Mouse (Mus musculus) cerebellum, adult 8-10 months (tissue): ENCODE measurements around the gene Bach2.

Experiments used
- DNase-seq: peaks from one replicate; pipeline ENCODE4 v3.0.0; 2022

The Bach2 gene

DNA sequence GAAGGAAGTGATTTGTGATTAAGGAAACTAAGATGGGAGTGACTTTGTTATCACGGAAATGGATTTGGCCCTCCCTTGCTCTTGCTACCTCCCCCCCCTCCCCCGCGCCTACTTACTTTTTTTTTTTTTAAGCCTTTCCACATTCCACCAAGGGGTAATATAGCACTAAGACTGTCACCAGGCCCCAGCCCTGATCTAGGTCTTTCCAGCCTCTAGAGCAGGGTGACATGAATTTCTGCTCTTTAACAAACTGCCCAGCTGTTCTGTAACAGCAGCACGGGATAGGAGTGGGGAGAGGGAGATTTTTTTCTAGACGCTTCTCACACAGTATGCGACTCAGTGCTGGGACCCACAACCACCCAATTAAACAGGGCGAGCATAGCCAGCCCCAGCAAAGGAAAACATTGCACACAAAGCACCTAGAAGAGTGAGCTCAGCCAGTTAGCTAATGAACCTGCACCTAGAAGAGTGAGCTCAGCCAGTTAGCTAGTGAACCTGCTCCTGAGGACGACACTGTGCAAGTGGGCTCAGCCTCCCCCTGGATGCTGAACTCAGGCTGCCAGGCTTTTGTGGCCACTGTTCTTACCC lies 10.5 kb upstream of the Bach2 start:
- DNase-seq, result no peak

DNA sequence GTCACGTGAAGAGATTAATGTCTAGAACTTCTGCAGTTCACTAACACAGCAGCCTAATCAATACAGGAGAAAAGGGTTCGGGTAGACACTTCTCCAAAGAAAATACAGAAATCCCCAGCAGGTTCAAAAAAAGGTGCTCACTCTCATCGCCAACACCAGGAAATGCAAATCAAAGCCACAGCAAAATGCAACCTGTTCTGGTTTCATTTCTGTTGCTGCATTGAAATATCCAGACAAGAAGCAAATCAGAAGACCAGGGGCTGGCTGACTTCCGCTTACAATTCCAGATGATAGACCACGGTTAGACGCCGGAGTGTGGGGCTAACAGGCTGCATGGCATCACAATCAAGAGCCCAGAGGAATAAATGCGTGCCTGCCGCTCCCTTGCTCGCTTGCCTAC lies 9.3 kb upstream of the Bach2 start:
- no peak for DNase-seq

GRCm38 (mm10) chr4:32231258-32232055 lies 7.1 kb upstream of the Bach2 start:
- DNase-seq, result no peak

GRCm38 (mm10) chr4:32235920-32236705 lies 2.5 kb upstream of the Bach2 start:
- no peak for DNase-seq

DNA sequence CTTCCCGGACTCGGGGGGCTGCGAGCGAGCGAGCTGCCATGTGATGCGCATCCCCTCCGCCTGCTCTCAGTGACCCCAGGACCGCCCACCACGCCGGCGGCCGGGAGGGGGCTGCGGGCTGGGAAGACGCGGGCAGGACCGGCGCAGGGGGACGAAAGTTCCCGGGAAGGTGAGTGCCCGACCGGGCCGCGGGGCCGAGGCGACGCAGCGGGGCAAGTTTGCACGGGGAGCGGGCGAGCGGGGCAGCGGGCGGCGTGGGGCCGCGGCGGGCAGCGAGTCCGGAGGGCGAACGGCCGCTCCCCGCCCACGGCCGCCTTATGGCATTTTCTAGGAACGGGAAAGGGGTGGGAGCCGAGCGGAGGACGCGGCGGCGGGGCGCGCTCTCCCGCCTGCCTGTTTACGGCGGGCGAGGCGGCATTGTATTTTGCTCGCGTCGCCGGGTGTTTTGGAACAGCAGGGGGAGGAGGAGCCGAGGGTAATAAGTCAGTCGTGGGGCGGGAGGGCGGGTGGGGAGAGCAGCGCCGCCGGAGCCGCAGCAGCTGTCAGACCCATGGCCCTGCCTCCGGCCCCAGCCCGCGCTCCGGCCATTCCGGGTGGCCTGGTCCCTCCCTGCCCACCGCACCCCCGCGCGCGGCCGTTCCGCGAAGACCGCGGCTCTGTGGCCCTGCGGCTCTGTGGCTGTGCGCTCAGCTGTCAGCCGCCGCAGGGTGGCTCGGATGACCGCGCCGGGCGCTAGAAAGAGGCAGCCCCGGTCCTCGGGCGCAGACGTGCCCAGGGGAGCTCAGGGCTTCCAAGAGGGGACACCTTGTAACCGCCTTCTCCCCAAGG lies 531 bp downstream of the Bach2 start:
- peak; percentile 70 for DNase-seq

DNA sequence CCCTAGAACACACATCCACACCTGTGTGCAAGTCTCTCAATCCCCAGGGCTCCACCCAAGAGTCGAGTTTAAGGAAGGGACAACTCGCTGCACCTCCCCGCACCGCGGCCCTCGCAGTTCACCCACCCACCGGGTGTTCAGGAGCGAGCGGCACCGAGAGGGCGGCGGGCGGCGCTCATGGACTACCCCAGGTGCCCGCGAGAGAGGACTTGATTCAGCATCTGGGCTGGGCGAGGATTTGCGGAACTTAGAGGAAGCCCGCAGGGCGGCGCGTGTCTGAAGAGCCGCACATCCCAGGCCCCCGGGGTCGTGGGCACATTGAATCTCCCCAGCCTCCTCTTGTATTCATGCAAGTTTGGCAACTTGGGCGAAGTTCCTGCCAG lies 1.1 kb downstream of the Bach2 start:
- no peak for DNase-seq

DNA sequence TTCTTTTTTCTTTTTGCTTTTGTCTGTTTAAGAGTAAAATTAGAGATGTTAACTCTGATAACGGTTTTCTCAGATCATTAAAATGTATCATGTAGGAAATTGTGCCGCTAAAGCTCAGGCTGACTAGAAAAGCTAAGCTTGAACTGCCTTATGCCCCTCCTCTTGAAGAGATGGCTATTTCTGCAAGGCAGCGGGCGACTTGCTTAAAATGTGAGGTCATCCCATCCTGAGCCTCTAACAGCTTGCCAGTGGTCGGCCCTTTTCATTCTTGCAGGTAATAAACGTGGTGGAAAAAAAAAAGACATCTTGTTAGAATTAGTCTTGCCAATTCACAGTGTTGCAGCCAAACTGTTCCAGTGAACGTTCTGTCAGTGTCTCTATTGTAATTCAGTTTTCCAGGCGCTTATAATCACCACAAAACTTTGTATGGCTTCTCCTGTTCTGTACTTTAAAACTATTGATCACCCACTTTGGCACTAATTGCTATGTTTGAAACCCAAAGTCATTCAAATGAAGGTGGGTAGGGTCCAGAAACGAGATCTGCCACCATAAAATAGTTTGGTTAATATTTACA lies 1.9 kb downstream of the Bach2 start:
- no peak for DNase-seq

- DNase-seq, result peak; percentile 28
Observed at GRCm38 (mm10) chr4:32241351-32241980, 2.9 kb downstream of the Bach2 start.

GRCm38 (mm10) chr4:32242122-32242615 lies 3.6 kb downstream of the Bach2 start:
- DNase-seq, result no peak

DNA sequence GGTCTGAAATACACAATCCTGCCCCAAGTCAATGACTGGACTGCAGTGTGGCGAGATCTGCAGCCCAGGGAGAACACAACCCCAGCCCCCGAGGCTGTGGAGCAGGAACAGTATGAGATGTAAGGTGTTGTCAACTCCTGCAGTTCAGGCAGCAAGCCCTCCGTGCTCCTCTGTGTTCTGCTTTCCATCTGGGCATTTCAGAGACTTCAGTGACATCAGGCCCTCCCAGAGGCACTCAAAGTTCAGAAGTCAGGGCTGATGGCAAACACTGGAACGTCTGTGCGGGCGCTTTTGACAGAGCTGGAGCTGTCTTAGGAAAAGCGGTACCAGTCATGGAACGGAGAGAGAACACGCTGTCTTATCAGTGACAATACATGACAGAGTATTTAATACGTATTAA lies 4.9 kb downstream of the Bach2 start:
- DNase-seq, result no peak

DNA sequence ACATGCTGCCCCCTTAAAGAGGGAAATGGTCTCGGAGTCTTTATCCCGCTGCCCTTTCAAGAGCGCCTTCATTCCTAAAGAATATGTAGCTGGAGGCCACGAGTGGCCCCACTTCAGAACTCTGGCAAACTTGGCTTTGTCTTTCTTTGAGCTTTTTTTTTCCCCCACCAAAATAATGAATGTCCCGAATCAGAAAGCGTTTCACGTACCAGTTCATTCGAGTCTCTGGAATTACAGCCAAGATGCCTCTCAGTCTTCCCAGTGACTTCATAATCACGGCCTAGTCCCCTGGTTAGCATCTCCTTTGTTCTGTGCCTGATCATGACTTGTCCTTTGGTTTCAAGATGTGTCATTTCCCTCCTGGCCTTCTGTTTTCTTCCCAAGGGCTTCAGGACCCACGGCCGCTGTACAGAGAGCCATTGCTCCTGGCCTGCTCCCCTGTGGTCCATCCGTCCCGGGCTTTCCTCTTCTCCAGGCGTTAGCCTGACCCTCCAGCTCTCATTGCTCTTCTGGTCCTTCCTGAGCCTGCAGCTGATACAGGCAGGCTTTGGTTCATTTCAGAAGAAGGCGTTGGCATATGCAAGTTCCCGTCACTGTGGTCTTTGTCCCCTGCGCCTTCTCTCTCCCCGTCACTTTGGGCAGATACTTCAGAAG lies 5.6 kb downstream of the Bach2 start:
- no peak for DNase-seq

- no peak for DNase-seq
Observed at GRCm38 (mm10) chr4:32245586-32245985, 7.0 kb downstream of the Bach2 start.

DNA sequence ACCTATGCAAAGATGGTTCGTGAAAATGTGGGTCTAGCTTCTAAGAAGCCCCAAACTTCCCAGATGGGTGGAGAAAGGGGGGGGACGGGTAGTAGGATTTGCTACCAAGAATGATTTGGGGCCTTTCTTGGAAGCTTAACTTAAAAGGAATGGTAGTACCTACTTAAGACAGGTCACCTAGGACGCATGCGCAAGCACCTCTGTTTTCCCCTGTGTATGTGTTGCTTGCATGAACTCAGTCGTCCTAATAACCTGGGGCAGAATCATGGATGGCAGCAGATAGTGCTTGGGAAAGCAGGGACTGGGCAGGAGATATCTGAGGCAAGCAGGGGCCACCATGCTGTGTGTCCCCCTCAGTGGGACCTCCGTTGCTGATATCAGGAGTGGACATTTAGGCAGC lies 7.4 kb downstream of the Bach2 start:
- no peak for DNase-seq

- no peak for DNase-seq
Observed at GRCm38 (mm10) chr4:32246801-32247200, 8.2 kb downstream of the Bach2 start.

GRCm38 (mm10) chr4:32247463-32248113 lies 9.0 kb downstream of the Bach2 start:
- no peak for DNase-seq

DNA sequence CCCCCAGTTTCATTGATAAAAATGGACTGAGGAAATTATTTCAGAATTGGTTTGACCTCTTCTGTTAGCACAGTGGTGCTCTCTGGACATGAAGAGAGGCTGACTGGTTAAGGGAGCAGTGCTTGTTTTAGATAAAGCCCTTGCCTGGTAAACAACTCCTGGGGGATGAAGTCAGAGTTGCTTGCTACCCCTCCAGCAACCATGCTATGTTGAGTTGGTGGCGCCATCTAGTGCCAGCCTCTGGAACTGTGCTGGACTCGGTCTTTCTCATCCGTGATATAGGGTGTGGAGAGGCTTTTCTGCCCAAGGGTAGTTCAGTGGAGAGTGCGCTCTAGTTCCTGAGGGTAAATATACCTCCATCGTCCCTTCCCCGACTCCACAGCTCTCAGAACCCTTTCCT lies 9.6 kb downstream of the Bach2 start:
- peak; percentile 72 for DNase-seq

DNA sequence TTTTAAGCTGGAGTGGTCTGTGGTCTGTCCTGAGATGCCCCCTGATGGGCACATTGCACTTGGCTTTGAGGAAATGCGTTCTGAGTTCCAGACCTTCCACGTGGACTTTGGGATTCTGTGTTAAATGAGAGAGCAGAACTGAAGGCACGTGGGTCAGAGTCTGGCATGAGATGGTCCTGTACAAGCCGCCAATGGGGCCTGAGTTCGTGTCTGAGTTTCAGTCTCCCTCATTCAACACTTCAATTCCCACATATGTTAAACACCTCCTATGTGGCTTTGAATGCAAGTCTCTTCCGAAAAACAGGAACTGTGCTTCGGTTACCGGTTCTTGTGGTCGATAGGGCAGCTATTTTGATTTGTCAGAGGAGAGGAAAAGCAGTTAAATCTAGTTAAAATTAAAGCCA lies 10.4 kb downstream of the Bach2 start:
- DNase-seq, result no peak

DNA sequence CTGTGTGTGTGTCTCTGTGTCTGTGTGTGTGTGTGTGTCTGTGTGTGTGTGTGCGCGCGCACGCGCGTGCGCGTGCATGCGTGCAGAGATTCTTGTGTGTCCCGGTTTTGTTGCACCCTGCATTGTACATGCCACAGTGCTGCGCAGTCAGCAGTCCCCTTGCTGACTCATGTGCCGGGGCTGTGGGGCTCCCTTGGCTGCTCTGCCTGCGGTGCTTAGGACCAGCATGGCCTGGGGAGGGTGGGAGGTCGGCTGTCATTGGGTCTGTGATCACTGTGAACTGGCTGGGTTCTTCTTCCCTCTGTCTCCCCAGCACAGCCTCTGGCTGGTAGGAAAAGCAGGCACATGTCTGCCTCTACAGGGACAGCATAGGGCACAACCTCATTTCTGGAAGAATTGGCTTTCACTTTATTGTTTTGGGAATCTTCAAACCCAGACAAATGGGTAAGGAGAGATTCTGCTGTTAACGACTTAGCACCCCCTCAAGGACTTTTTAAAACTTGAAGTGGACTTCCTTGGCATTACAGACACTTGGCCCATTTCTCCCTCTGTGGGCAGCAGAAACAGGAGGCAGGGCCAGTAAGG lies 11.2 kb downstream of the Bach2 start:
- DNase-seq, result peak; percentile 28

DNA sequence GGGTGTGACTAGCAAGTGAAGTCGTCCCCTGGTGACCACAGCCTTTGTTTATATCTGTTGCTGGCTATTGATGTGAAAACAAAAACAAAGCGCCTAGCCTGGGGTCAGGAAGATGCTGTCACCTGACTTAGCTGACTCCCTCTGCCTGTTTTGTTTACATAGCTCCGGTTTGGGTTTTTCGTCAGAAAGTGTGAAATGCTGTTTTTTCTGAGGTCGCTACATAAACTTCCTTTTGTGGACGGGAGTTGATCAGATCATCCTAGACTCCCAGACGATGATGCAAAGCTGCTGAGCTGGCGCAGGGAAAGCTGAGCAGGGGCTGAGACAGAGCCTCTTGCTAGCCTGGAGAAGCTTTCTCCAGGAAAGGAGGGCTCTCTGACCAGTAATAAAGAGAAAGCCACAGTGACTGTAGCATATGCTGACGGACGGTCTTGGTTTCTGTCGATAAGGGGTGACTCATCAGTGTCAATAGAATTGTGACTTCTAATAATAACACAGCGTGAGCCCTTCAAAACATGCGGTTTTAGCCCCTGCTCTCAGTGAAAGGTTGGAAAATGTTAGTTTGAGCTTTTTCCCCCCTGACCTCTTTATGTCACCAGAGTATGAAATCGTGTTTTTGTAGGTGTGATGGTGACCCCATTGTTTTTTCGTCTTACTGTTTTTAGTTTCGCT lies 11.9 kb downstream of the Bach2 start:
- DNase-seq, result peak; percentile 32

GRCm38 (mm10) chr4:32251005-32251365 lies 12.4 kb downstream of the Bach2 start:
- DNase-seq, result peak; percentile 41
